Mouse (Mus musculus): ENCODE data around the gene Lsamp.

Gene Lsamp

GRCm38 (mm10) chr16:41827605-41827948 is 1843.4 kb downstream of the Lsamp start:
- no peak for DNase-seq

GRCm38 (mm10) chr16:41834637-41835036 is 1850.5 kb downstream of the Lsamp start:
- DNase-seq = no peak

- DNase-seq = no peak
Measured at GRCm38 (mm10) chr16:41835745-41836144, 1851.6 kb downstream of the Lsamp start.

- DNase-seq = no peak
Measured at GRCm38 (mm10) chr16:41839751-41840404, 1855.7 kb downstream of the Lsamp start.

GRCm38 (mm10) chr16:41846903-41847302 is 1862.7 kb downstream of the Lsamp start:
- no peak for DNase-seq

GRCm38 (mm10) chr16:41871917-41872593 is 1887.9 kb downstream of the Lsamp start:
- DNase-seq = no peak

GRCm38 (mm10) chr16:41888546-41889165 is 1904.5 kb downstream of the Lsamp start:
- DNase-seq = no peak

GRCm38 (mm10) chr16:41900783-41901182 is 1916.6 kb downstream of the Lsamp start:
- no peak for DNase-seq

- no peak for DNase-seq
Measured at GRCm38 (mm10) chr16:41903654-41904053, 1919.5 kb downstream of the Lsamp start.

- no peak for DNase-seq
Measured at GRCm38 (mm10) chr16:41912584-41913193, 1928.5 kb downstream of the Lsamp start.

- DNase-seq = no peak
Measured at GRCm38 (mm10) chr16:41913346-41913745, 1929.2 kb downstream of the Lsamp start.

- no peak for DNase-seq
Measured at GRCm38 (mm10) chr16:41916342-41916741, 1932.2 kb downstream of the Lsamp start.

GRCm38 (mm10) chr16:41917057-41917821 is 1933.1 kb downstream of the Lsamp start:
- DNase-seq = no peak

GRCm38 (mm10) chr16:41929546-41929945 is 1945.4 kb downstream of the Lsamp start:
- DNase-seq = no peak

- DNase-seq = no peak
Measured at GRCm38 (mm10) chr16:41935701-41936100, 1951.5 kb downstream of the Lsamp start.

GRCm38 (mm10) chr16:41936908-41937595 is 1952.9 kb downstream of the Lsamp start:
- DNase-seq = no peak

GRCm38 (mm10) chr16:41937596-41937990 is 1953.4 kb downstream of the Lsamp start:
- DNase-seq = no peak

- DNase-seq = no peak
Measured at GRCm38 (mm10) chr16:41938258-41938657, 1954.1 kb downstream of the Lsamp start.

GRCm38 (mm10) chr16:41941591-41942315 is 1957.6 kb downstream of the Lsamp start:
- DNase-seq = no peak

- DNase-seq = no peak
Measured at GRCm38 (mm10) chr16:41957811-41958210, 1973.7 kb downstream of the Lsamp start.

- DNase-seq = no peak
Measured at GRCm38 (mm10) chr16:41965636-41966035, 1981.5 kb downstream of the Lsamp start.

- DNase-seq = no peak
Measured at GRCm38 (mm10) chr16:41969215-41969614, 1985.1 kb downstream of the Lsamp start.

All from thymus, postnatal 4 days (tissue).